Mouse (Mus musculus) limb, embryonic 14.5 days (tissue): ENCODE results near the gene Pld6. TPM values are rescaled to one million over a fixed set of nuclear protein-coding genes. Genes with fewer than 3 reads are reported as not detected.

Experiments
- ATAC-seq: fragments of 200-750 bp; cut with Nextera tagmentation; 2 replicates; pipeline ENCODE4 v1.8.0; 2017; ENCODE audit warnings: low read depth, moderate number of reproducible peaks, moderate TSS enrichment; ENCODE audit not compliant: low FRiP score
- DNase-seq: peaks from one replicate; pipeline ENCODE4 v3.0.0-alpha.2; 2015; ENCODE audit warnings: low spot score
- H3K27ac ChIP-seq: fragments of 300-500 bp; sonication (generic); replicated peaks from 2 replicates; pipeline ENCODE4 v1.5.1; 2014; ENCODE audit warnings: low read depth, mild to moderate bottlenecking, low read length, moderate library complexity, mixed read lengths
- H3K27me3 ChIP-seq: fragments of 300-500 bp; sonication (generic); 2 replicates; pipeline ENCODE4 v1.6.1; 2014; ENCODE audit warnings: low read length, mixed read lengths; ENCODE audit not compliant: control insufficient read depth, insufficient read depth
- H3K36me3 ChIP-seq: fragments of 300-500 bp; sonication (generic); 2 replicates; pipeline ENCODE4 v1.6.1; 2014; ENCODE audit warnings: mild to moderate bottlenecking, low read length, moderate library complexity, mixed read lengths; ENCODE audit not compliant: control insufficient read depth, insufficient read depth
- H3K4me1 ChIP-seq: fragments of 300-500 bp; sonication (generic); 2 replicates; pipeline ENCODE4 v1.6.1; 2014; ENCODE audit warnings: antibody characterized with exemption, low read length, mixed read lengths; ENCODE audit not compliant: control insufficient read depth, insufficient read depth
- H3K4me2 ChIP-seq: fragments of 300-500 bp; sonication (generic); replicated peaks from 2 replicates; pipeline ENCODE4 v1.6.1; 2014; ENCODE audit warnings: low read depth, mild to moderate bottlenecking, low read length, moderate library complexity; ENCODE audit not compliant: severe bottlenecking
- H3K4me3 ChIP-seq: fragments of 300-500 bp; sonication (generic); replicated peaks from 2 replicates; pipeline ENCODE4 v1.5.1; 2014; ENCODE audit warnings: low read length
- H3K9ac ChIP-seq: fragments of 300-500 bp; sonication (generic); 2 replicates; pipeline ENCODE4 v1.6.1; 2014; ENCODE audit warnings: mild to moderate bottlenecking, low read depth, low read length, moderate library complexity; ENCODE audit not compliant: severe bottlenecking
- H3K9me3 ChIP-seq: fragments of 300-500 bp; sonication (generic); 2 replicates; pipeline ENCODE4 v1.6.1; 2016; ENCODE audit warnings: low read length; ENCODE audit not compliant: control insufficient read depth
- POLR2A ChIP-seq: fragments of 200-500 bp; IDR thresholded peaks from 2 replicates; pipeline ENCODE4 v1.8.0; 2012; ENCODE audit warnings: inconsistent platforms, mild to moderate bottlenecking, moderate library complexity, borderline replicate concordance; ENCODE audit not compliant: insufficient read depth, insufficient read length; ENCODE audit errors: extremely low read depth
- WGBS: fragments of 180-500 bp; shearing (Covaris S2); extraction: QIAGEN DNeasy Blood & Tissue Kit; methylation state at CpG from one replicate; pipeline ENCODE4 v1.1.7; 2014; 5-methylcytosine and 5-hydroxymethylcytosine counted together
- polyA plus RNA-seq, 2 experiments: library from polyadenylated mRNA; depleted of rRNA in 1 of 2; stranded (reverse) in 1 of 2; unstranded in 1 of 2; fragments of >200 nt; fragmentation: Nextera tagmentation in 1 of 2; extraction: Ambion mirVana in 1 of 2; gene quantifications; 2 replicates each; pipeline versions ENCODE4 v1.2.1 to v1.2.3; 2012 to 2014

Pld6 gene
- polyA plus RNA-seq, 2 experiments, result 0.58 to 5.1 TPM

DNA sequence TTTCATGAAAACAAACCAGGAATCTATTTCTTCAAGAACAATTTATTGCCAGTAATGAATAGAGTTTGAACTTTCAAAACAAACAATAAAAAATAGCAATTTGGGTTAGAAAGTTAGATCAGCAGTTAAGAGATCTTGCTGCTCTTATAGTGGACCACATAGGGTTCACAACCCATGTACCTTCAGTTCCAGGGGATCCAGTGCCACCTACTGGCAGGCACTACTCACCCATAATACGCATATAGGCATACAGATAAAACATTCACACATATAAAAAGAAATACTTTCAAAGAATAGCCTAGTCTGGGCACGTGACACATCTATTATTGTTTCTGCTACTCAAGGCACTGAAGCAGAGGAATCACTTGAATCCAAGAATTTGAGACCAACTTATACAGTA lies 40.8 kb downstream of the Pld6 start:
- H3K4me2 ChIP-seq, result no peak overlapping the region
- no peak overlapping the region for H3K4me3 ChIP-seq
- DNase-seq (peak; percentile 40), ATAC-seq (no peak)
- H3K27me3 ChIP-seq, result no peaks in the 10 kb centered on the region
- no peak for TF ChIP-seq POLR2A
- no peaks in the 10 kb centered on the region for H3K9me3 ChIP-seq
- H3K27ac ChIP-seq, result no peak overlapping the region
- no peak overlapping the region for H3K9ac ChIP-seq
- H3K4me1 ChIP-seq, result no peaks in the 10 kb centered on the region
- peaks cover 81% of the 10 kb centered on the region for H3K36me3 ChIP-seq
- 82% methylated on average over 2 of the region's 2 CpGs for WGBS

DNA sequence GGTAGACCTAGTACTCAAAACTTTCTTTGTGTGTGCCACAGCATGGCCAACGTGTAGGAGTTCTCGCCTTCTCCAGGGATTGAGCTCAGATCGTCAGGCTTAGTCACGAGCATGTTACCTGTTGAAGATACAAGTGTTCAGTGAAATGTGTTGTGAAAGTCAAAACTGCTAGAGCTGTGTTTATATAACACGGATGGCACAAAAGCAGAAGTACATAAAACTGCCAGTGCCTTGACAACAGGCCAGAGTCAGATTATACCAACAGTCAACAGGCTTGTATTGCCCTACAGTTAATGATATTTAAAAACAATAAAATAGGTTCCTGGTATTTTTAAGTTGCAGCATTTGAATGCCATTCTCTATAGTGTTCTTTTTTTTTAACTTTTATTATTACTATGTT lies 41.6 kb downstream of the Pld6 start:
- no peaks in the 10 kb centered on the region for H3K4me1 ChIP-seq
- ATAC-seq (no peak), DNase-seq (no peak)
- H3K27me3 ChIP-seq, result no peaks in the 10 kb centered on the region
- H3K36me3 ChIP-seq, result peaks cover 81% of the 10 kb centered on the region
- H3K27ac ChIP-seq, result no peak overlapping the region
- H3K4me2 ChIP-seq, result no peak overlapping the region
- H3K9me3 ChIP-seq, result no peaks in the 10 kb centered on the region
- H3K4me3 ChIP-seq, result no peak overlapping the region
- no peak overlapping the region for H3K9ac ChIP-seq
- WGBS, result 94% methylated on average over 5 of the region's 5 CpGs
- TF ChIP-seq POLR2A, result no peak

DNA sequence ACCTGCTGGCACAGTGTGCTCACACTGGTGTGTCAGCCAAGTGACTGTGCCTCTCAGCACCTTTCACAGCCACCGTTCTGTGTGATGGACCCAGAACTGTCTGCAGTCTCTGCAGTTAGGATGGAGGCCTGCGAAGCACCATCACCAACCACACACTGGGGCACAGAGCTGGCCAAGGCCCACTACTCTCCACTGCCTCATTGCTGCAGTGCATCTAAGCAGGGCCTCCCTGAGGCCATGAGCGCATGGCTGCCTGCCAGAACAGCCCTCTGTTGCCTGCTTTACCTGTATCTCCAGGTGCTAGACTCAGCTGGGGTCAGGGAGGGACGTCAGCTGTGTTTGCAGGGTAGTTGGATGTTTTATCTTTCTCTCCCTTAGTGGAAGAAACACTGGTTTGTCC lies 43.1 kb downstream of the Pld6 start:
- no peaks in the 10 kb centered on the region for H3K27me3 ChIP-seq
- no peak for ATAC-seq
- H3K36me3 ChIP-seq, result peaks cover 81% of the 10 kb centered on the region
- H3K4me1 ChIP-seq, result no peaks in the 10 kb centered on the region
- DNase-seq, result peak; percentile 9
- H3K4me2 ChIP-seq, result no peak overlapping the region
- no peaks in the 10 kb centered on the region for H3K9me3 ChIP-seq
- no peak for TF ChIP-seq POLR2A
- H3K9ac ChIP-seq, result no peak overlapping the region
- WGBS, result 85% methylated on average over 4 of the region's 4 CpGs
- H3K4me3 ChIP-seq, result no peak overlapping the region
- H3K27ac ChIP-seq, result no peak overlapping the region

DNA sequence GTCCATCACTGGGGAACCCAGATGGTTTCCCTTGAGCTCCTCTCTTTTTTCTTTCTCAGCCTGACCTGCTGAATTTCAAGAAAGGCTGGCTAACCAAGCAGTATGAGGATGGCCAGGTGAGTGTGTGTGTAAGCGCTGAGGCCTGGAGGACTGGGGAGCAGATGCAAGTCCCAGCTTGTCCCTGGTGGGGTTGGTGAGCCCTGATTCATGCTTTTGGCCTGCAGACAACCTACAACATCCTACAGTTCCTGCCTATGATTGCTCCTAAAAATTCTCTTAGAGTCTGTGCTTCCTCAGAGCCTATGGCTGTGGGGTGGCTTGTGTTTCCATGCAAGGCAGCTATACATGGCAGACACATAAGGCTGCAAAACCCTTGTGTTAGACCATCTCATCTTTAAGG lies 43.7 kb downstream of the Pld6 start:
- Histone ChIP-seq H3K9ac (no peak overlapping the region), H3K4me2 (no peak overlapping the region), H3K27me3 (no peaks in the 10 kb centered on the region), H3K36me3 (peaks cover 81% of the 10 kb centered on the region), H3K27ac (no peak overlapping the region), H3K4me1 (no peaks in the 10 kb centered on the region), H3K4me3 (no peak overlapping the region), H3K9me3 (no peaks in the 10 kb centered on the region)
- ATAC-seq (no peak), DNase-seq (no peak)
- WGBS, result 82% methylated on average over 1 of the region's 1 CpGs
- TF ChIP-seq POLR2A, result no peak

- H3K36me3 ChIP-seq, result peaks cover 82% of the 10 kb centered on the region
Observed at GRCm38 (mm10) chr11:59743307-59743706, 44.1 kb downstream of the Pld6 start.

GRCm38 (mm10) chr11:59741915-59742314 lies 45.5 kb downstream of the Pld6 start:
- H3K4me3 ChIP-seq, result no peak overlapping the region
- TF ChIP-seq POLR2A, result no peak
- ATAC-seq, result no peak
- H3K27ac ChIP-seq, result no peak overlapping the region
- H3K4me2 ChIP-seq, result no peak overlapping the region
- no peak for DNase-seq
- H3K9ac ChIP-seq, result no peak overlapping the region
- H3K4me1 ChIP-seq, result no peaks in the 10 kb centered on the region
- 98% methylated on average over 5 of the region's 5 CpGs for WGBS
- H3K9me3 ChIP-seq, result no peaks in the 10 kb centered on the region
- H3K27me3 ChIP-seq, result no peaks in the 10 kb centered on the region
- H3K36me3 ChIP-seq, result peaks cover 86% of the 10 kb centered on the region

More at GRCm38 (mm10) chr11:59743307-59743706, 44.1 kb downstream of the Pld6 start:
- no peak for TF ChIP-seq POLR2A
- Histone ChIP-seq H3K4me3 (no peak overlapping the region), H3K9me3 (no peaks in the 10 kb centered on the region), H3K4me2 (no peak overlapping the region), H3K4me1 (no peaks in the 10 kb centered on the region), H3K9ac (no peak overlapping the region), H3K27me3 (no peaks in the 10 kb centered on the region), H3K27ac (no peak overlapping the region)
- ATAC-seq, result no peak
- WGBS, result 88% methylated on average over 2 of the region's 2 CpGs
- no peak for DNase-seq
